Mouse (Mus musculus): ENCODE measurements around the gene Krtcap2. TPM values are rescaled to one million over a fixed set of nuclear protein-coding genes. Genes with fewer than 3 reads are reported as not detected.
A peak's percentile ranks its signal among the peaks of the same experiment; 100 is the strongest.
"Not testable (repeated sequence)": the region's sequence is repeated elsewhere in the genome, so short reads cannot be mapped to it uniquely, and the experiment has no call there.

The Krtcap2 gene
- polyA plus RNA-seq, 1 experiment from 2014 or later = 349 TPM

DNA sequence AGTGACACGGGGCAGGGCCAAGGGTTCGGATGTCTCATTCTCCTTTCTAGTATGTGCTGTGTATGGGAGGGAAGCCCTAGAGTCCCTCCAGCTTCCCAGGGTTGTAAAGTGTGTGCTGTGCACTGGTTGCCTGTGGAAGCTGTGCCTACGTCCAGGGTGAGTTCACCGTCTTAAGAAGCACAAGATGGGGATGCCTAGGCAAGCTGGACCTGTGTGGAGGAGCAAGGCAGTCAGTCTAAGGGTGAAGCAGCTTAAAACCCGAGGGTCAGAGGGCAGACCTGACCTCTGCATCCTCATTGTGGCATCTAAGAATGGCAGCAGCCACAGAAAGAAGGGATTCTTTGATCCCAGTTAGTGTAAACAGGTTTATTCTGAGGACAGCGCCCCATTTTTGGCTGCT is 37.0 kb upstream of the Krtcap2 start:
- peaks cover 60% of the 10 kb centered on the region for H3K36me3 ChIP-seq (ENCODE audit: control insufficient read depth, insufficient read depth, low read length)
- no peaks in the 10 kb centered on the region for H3K27me3 ChIP-seq (replicated peaks; ENCODE audit: control insufficient read depth, insufficient read depth, low read length)
- no peaks in the 10 kb centered on the region for H3K9me3 ChIP-seq (ENCODE audit: control insufficient read depth, low read length)
- no peak overlapping the region for H3K4me3 ChIP-seq (ENCODE audit: low read depth, low read length)
- no peak overlapping the region for H3K9ac ChIP-seq (ENCODE audit: low read depth, low read length)
- no peak overlapping the region for H3K4me2 ChIP-seq (ENCODE audit: low read depth, low read length)
- no peak for ATAC-seq (ENCODE audit: low read depth)
- no peak for DNase-seq (ENCODE audit: low spot score)
- peaks cover 10% of the 10 kb centered on the region; the same call in 1 of the 2 replicates for H3K4me1 ChIP-seq (ENCODE audit: control insufficient read depth, insufficient read depth, low read length)
- 84% methylated on average over 6 of the region's 6 CpGs for WGBS
- H3K27ac ChIP-seq (replicated peaks; ENCODE audit: low read depth, low read length) = no peak overlapping the region

DNA sequence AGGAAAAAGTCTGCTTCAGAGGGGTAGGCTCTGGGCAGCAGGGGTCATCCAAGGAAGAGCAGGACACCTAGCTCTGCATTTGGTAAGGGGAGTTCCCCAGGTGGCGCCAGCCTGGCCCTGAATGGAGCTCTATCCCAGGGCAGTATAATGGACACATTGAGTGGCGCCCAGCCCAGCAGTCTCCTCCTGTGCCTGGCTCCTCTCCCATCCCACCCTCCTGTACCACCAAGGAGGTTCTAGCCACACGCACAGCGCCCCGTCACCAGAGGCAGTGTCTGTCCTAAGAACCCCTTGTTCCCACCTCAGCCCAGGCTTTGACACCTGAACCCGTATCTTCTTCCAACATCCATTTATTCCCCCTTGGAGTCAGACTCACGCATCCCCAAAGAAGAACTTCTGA is 36.0 kb upstream of the Krtcap2 start:
- Histone ChIP-seq H3K9ac (ENCODE audit: low read depth, low read length) (no peak overlapping the region), H3K9me3 (ENCODE audit: control insufficient read depth, low read length) (no peaks in the 10 kb centered on the region), H3K27ac (replicated peaks; ENCODE audit: low read depth, low read length) (no peak overlapping the region; the same call in 1 of the 2 replicates), H3K4me1 (ENCODE audit: control insufficient read depth, insufficient read depth, low read length) (peaks cover 10% of the 10 kb centered on the region; the same call in 1 of the 2 replicates), H3K36me3 (ENCODE audit: control insufficient read depth, insufficient read depth, low read length) (peaks cover 60% of the 10 kb centered on the region), H3K4me3 (ENCODE audit: low read depth, low read length) (no peak overlapping the region), H3K4me2 (ENCODE audit: low read depth, low read length) (no peak overlapping the region), H3K27me3 (replicated peaks; ENCODE audit: control insufficient read depth, insufficient read depth, low read length) (no peaks in the 10 kb centered on the region)
- 93% methylated on average over 6 of the region's 7 CpGs for WGBS
- DNase-seq (ENCODE audit: low spot score) = no peak
- ATAC-seq (ENCODE audit: low read depth) = no peak

DNA sequence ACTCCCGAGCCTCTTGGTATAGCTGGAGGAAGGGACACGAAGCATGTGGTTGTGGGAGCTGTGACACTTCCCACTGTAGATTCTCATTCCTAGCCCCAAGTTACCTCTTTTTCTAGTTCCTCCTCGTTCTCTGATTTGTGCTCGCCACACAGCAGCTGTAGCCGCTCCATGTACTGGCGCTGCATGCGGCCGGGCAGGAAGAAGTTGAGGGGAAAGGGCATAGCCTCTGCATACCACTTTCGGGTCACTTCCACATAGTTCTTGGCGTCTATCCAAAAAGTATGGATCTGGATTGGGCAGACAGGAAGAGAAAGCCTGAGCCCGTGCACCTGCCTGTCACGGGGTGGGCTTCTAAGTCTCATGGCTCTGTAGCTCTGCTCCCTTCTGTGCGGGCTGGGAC is 35.6 kb upstream of the Krtcap2 start:
- Histone ChIP-seq H3K4me1 (ENCODE audit: control insufficient read depth, insufficient read depth, low read length) (peaks cover 11% of the 10 kb centered on the region; the same call in 1 of the 2 replicates), H3K9ac (ENCODE audit: low read depth, low read length) (peak overlapping the region; percentile 25; the same call in 1 of the 2 replicates), H3K4me3 (ENCODE audit: low read depth, low read length) (no peak overlapping the region), H3K9me3 (ENCODE audit: control insufficient read depth, low read length) (no peaks in the 10 kb centered on the region), H3K4me2 (ENCODE audit: low read depth, low read length) (0 out of 2 replicates have a peak overlapping the region, but pooled peaks have one; percentile 12), H3K27me3 (replicated peaks; ENCODE audit: control insufficient read depth, insufficient read depth, low read length) (no peaks in the 10 kb centered on the region), H3K36me3 (ENCODE audit: control insufficient read depth, insufficient read depth, low read length) (peaks cover 59% of the 10 kb centered on the region), H3K27ac (replicated peaks; ENCODE audit: low read depth, low read length) (peak overlapping the region; percentile 52; the same call in 1 of the 2 replicates)
- WGBS = 77% methylated on average over 13 of the region's 13 CpGs
- ATAC-seq (ENCODE audit: low read depth) (no peak), DNase-seq (ENCODE audit: low spot score) (no peak)

DNA sequence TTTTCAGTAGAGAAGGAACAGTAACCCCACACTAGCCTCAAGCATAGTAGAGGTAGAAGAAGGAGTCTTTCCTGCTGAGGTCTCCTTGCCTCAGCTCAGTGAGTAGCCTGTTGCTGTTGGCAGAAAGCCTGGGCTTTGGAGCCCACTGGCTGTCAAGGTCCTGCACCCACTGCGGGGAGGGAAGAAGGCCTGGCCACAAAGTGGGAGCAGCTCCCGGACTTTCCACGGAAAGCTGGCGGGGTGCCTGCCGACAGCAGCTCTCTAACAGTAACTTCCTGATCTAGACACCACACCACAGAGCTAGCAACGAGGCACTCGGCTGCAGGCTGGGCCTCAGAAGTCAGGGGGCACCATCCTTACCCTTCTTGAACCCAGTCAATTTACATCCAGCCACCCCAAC is 35.0 kb upstream of the Krtcap2 start:
- peaks cover 53% of the 10 kb centered on the region for H3K36me3 ChIP-seq (ENCODE audit: control insufficient read depth, insufficient read depth, low read length)
- H3K4me1 ChIP-seq (ENCODE audit: control insufficient read depth, insufficient read depth, low read length) = peaks cover 14% of the 10 kb centered on the region; the same call in 1 of the 2 replicates
- H3K27ac ChIP-seq (replicated peaks; ENCODE audit: low read depth, low read length) = peak overlapping the region; percentile 67
- 73% methylated on average over 6 of the region's 7 CpGs for WGBS
- no peaks in the 10 kb centered on the region for H3K9me3 ChIP-seq (ENCODE audit: control insufficient read depth, low read length)
- DNase-seq (ENCODE audit: low spot score) = peak; percentile 78
- H3K27me3 ChIP-seq (replicated peaks; ENCODE audit: control insufficient read depth, insufficient read depth, low read length) = no peaks in the 10 kb centered on the region
- H3K4me3 ChIP-seq (ENCODE audit: low read depth, low read length) = no peak overlapping the region
- peak overlapping the region; percentile 25; the same call in 1 of the 2 replicates for H3K9ac ChIP-seq (ENCODE audit: low read depth, low read length)
- no peak for ATAC-seq (ENCODE audit: low read depth)
- peak overlapping the region; percentile 12; the same call in 1 of the 2 replicates for H3K4me2 ChIP-seq (ENCODE audit: low read depth, low read length)

DNA sequence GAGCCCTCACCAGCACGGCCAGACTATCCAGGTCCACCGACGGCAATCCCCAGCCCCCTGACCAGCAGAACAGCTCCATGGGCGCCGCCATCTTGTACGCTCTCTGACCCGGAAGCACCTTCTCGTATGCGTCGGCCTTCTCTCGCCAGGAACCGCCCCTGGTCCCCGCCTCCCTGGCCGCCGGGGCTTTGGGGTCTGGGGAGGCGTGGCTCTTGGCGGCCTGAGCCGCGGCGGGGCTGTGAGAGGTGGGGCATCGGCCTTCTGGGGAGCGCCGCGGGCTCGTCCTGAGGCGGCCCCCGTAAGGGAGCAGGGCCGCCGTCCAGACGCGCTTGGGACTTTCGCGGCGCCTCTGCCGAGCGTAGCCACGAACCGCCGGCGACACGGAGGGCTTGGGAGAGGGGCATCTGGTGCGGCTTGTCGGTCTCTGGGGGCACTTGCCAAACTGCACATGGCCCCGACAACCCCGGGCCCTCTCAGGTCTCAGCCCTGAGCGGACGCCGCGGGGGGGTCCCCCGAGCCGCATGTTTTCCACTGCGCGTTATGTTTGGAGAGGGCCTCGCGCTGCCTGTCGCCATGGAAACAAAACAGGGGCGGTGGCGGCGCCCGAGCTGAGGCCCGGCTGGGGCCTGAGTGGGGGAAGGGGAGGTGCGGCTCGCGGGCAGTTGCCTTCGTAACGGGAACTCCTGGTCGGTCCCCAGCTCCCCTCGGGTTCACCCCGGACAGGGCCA is 31.8 kb upstream of the Krtcap2 start:
- ATAC-seq (ENCODE audit: low read depth) (peak; percentile 94), DNase-seq (ENCODE audit: low spot score) (peak; percentile 98)
- peaks cover 14% of the 10 kb centered on the region; the same call in 1 of the 2 replicates for H3K4me1 ChIP-seq (ENCODE audit: control insufficient read depth, insufficient read depth, low read length)
- H3K9me3 ChIP-seq (ENCODE audit: control insufficient read depth, low read length) = no peaks in the 10 kb centered on the region
- peak overlapping the region; percentile 77 for H3K4me2 ChIP-seq (ENCODE audit: low read depth, low read length)
- H3K27ac ChIP-seq (replicated peaks; ENCODE audit: low read depth, low read length) = peak overlapping the region; percentile 98
- H3K9ac ChIP-seq (ENCODE audit: low read depth, low read length) = peak overlapping the region; percentile 82
- H3K27me3 ChIP-seq (replicated peaks; ENCODE audit: control insufficient read depth, insufficient read depth, low read length) = no peaks in the 10 kb centered on the region
- peak overlapping the region; percentile 68 for H3K4me3 ChIP-seq (ENCODE audit: low read depth, low read length)
- peaks cover 21% of the 10 kb centered on the region for H3K36me3 ChIP-seq (ENCODE audit: control insufficient read depth, insufficient read depth, low read length)
- WGBS = 1% methylated on average over 41 of the region's 69 CpGs

DNA sequence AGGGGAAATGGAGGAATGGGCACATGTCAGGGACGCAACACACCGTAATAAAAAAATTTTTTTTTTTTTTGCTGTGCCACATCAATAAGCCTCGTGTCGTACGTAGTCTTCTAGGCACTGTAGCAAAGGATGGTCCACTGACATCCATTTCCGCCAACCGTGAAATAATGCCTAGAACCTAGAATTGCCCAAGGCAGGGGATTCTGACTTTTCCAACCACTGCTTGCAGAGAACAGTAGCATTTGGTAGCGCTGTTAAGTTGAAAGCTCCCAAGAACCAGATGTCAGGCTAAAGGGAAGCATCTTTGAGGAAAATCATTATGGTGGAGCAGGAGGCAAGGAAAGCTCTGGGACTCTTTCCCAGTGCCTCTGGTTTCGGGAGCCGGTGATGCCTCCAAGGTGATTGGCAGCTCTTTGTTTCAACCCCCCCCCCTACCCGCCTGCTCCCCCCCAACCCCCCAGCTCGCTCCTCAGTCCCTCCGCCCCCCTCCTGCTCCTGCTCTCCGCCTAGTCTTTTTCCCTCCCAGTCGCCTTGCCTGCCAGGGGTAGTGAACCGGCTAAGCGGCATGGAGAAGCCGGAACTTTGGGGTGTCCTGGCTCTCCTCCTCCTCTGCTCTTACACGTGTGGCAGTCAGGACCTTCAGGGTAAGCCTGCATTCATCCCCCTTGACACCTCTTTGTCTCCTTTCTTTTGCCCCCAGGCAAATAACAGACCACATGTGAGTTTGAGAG is 30.9 kb upstream of the Krtcap2 start, which contains the start of gene Thbs3:
TSS of gene Thbs3 (plus strand) at position 500 of the 731 bp plus-strand sequence.
- Histone ChIP-seq H3K9me3 (ENCODE audit: control insufficient read depth, low read length) (no peaks in the 10 kb centered on the region), H3K27ac (replicated peaks; ENCODE audit: low read depth, low read length) (peak within 1 kb of the TSS; percentile 98), H3K36me3 (ENCODE audit: control insufficient read depth, insufficient read depth, low read length) (peaks cover 13% of the 10 kb centered on the region), H3K27me3 (replicated peaks; ENCODE audit: control insufficient read depth, insufficient read depth, low read length) (no peaks in the 10 kb centered on the region), H3K4me3 (ENCODE audit: low read depth, low read length) (peak within 1 kb of the TSS; percentile 68), H3K9ac (ENCODE audit: low read depth, low read length) (peak within 1 kb of the TSS; percentile 82), H3K4me1 (ENCODE audit: control insufficient read depth, insufficient read depth, low read length) (peaks cover 14% of the 10 kb centered on the region; the same call in 1 of the 2 replicates), H3K4me2 (ENCODE audit: low read depth, low read length) (peak within 1 kb of the TSS; percentile 77)
- 2% methylated on average over 19 of the region's 19 CpGs for WGBS
- ATAC-seq (ENCODE audit: low read depth) (no peak), DNase-seq (ENCODE audit: low spot score) (peak; percentile 76)

DNA sequence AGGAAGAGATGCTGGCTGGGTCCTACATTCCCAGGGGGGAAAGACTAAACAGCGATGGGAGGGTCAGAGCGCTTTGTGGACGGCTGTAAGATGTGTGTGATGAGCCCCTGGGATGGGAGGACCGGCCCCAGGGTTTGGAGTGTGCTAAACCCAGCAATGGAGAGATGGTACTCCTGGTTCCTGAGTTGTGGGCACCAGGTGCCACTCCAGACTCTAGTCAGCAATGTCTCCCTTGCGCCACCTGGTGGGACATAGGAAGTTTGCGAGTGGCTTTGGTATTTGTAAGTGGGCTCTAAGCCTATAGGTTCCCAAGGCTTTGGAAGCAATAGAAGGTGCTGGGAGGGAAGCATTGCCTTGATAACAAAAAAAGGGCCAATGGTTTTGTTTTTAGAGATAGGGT is 29.9 kb upstream of the Krtcap2 start:
- Histone ChIP-seq H3K36me3 (ENCODE audit: control insufficient read depth, insufficient read depth, low read length) (peaks cover 4% of the 10 kb centered on the region; the same call in 1 of the 2 replicates), H3K4me3 (ENCODE audit: low read depth, low read length) (peak overlapping the region; percentile 68), H3K27me3 (replicated peaks; ENCODE audit: control insufficient read depth, insufficient read depth, low read length) (no peaks in the 10 kb centered on the region), H3K4me1 (ENCODE audit: control insufficient read depth, insufficient read depth, low read length) (peaks cover 14% of the 10 kb centered on the region; the same call in 1 of the 2 replicates), H3K27ac (replicated peaks; ENCODE audit: low read depth, low read length) (peak overlapping the region; percentile 98; the same call in 1 of the 2 replicates), H3K9ac (ENCODE audit: low read depth, low read length) (peak overlapping the region; percentile 82), H3K4me2 (ENCODE audit: low read depth, low read length) (peak overlapping the region; percentile 77), H3K9me3 (ENCODE audit: control insufficient read depth, low read length) (no peaks in the 10 kb centered on the region)
- peak; percentile 35 for ATAC-seq (ENCODE audit: low read depth)
- WGBS = 1% methylated on average over 6 of the region's 6 CpGs
- DNase-seq (ENCODE audit: low spot score) = peak; percentile 94

DNA sequence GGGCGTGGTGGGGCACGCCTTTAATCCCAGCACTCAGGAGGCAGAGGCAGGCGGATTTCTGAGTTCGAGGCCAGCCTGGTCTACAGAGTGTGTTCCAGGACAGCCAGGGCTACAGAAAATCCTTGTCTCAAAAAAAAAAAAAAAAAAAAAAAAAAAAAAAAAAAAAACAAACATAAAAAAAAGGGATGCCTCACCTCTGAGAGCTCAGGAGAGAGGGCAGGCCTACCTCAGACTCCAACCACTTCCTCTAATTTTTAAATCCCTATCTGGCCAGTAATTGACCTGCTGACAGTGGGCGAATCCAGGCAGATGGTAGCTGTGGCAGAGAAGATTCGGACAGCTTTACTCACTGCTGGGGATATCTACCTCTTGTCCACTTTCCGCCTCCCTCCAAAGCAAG is 29.4 kb upstream of the Krtcap2 start:
- H3K9me3 ChIP-seq (ENCODE audit: control insufficient read depth, low read length); H3K27me3 ChIP-seq (replicated peaks; ENCODE audit: control insufficient read depth, insufficient read depth, low read length); H3K36me3 ChIP-seq (ENCODE audit: control insufficient read depth, insufficient read depth, low read length); H3K4me3 ChIP-seq (ENCODE audit: low read depth, low read length); H3K27ac ChIP-seq (replicated peaks; ENCODE audit: low read depth, low read length); ATAC-seq (ENCODE audit: low read depth); DNase-seq (ENCODE audit: low spot score); H3K9ac ChIP-seq (ENCODE audit: low read depth, low read length): not testable (repeated sequence)
- WGBS = 71% methylated on average over 7 of the region's 7 CpGs
- peaks cover 14% of the 10 kb centered on the region; the same call in 1 of the 2 replicates for H3K4me1 ChIP-seq (ENCODE audit: control insufficient read depth, insufficient read depth, low read length)
- peak overlapping the region; percentile 77; the same call in 1 of the 2 replicates for H3K4me2 ChIP-seq (ENCODE audit: low read depth, low read length)

Data from embryonic facial prominence, embryonic 14.5 days (tissue).